Mouse (Mus musculus): ENCODE measurements around the gene Fbxl18.

DNA sequence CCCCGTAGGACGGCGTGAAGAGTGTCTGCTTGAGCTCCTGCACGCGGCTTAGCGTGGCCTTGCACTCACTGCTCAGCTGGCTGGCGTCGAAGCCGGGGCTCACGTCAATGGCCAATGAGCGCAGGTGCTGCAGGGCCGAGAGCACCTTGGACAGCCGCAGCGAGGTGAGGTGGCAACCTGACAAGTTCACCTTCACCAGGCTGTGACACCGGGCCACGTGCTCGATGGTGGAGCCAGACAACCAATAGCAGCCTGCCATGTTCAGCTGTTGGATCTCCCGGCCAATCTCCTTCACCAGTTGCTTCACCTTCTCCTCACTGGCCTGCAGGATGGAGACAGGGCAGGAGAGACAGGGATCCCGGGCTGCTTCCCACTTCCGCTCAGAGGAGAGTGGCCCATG, 8.5 kb downstream of the Fbxl18 start:
- TF ChIP-seq CTCF (IDR thresholded peaks at IDR 0.05; ENCODE audit: control insufficient read depth, insufficient read depth, low read length) (no peak), POLR2A (IDR thresholded peaks at IDR 0.05; ENCODE audit: borderline replicate concordance, control insufficient read depth, low read depth, low read length) (no peak)
